Mouse (Mus musculus) layer of hippocampus, adult 2 months (tissue): ENCODE results near the gene 1700013G24Rik. TPM values are rescaled to one million over a fixed set of nuclear protein-coding genes. Genes with fewer than 3 reads are reported as not detected.

ENCODE experiments used
- DNase-seq, 2 experiments: peaks; one replicate each; pipeline ENCODE4 v3.0.0; 2022; ENCODE audit warnings: low spot score in 2 of 2
- H3K27ac ChIP-seq: fragments of 200-600 bp; 2 replicates; pipeline ENCODE4 v1.8.1; 2022
- H3K4me3 ChIP-seq: fragments of 200-600 bp; 2 replicates; pipeline ENCODE4 v1.8.1; 2022; ENCODE audit warnings: mild to moderate bottlenecking
- CTCF ChIP-seq: fragments of 200-600 bp; conservative IDR thresholded peaks from 2 replicates; pipeline ENCODE4 v1.8.1; 2022; ENCODE audit warnings: antibody characterized with exemption, mild to moderate bottlenecking, moderate library complexity
- total RNA-seq, 2 experiments: library from RNA; stranded (reverse); gene quantifications; 2 replicates each; pipeline ENCODE4 v1.2.3; 2021

1700013G24Rik gene
- total RNA-seq, 2 experiments from 2014 or later: not detected

GRCm38 (mm10) chr4:137497367-137497766 is 44.3 kb downstream of the 1700013G24Rik start:
- DNase-seq: no peak
- peak overlapping the region; percentile 69 for H3K27ac ChIP-seq
- TF ChIP-seq CTCF: no peak
- no peak overlapping the region for H3K4me3 ChIP-seq

DNA sequence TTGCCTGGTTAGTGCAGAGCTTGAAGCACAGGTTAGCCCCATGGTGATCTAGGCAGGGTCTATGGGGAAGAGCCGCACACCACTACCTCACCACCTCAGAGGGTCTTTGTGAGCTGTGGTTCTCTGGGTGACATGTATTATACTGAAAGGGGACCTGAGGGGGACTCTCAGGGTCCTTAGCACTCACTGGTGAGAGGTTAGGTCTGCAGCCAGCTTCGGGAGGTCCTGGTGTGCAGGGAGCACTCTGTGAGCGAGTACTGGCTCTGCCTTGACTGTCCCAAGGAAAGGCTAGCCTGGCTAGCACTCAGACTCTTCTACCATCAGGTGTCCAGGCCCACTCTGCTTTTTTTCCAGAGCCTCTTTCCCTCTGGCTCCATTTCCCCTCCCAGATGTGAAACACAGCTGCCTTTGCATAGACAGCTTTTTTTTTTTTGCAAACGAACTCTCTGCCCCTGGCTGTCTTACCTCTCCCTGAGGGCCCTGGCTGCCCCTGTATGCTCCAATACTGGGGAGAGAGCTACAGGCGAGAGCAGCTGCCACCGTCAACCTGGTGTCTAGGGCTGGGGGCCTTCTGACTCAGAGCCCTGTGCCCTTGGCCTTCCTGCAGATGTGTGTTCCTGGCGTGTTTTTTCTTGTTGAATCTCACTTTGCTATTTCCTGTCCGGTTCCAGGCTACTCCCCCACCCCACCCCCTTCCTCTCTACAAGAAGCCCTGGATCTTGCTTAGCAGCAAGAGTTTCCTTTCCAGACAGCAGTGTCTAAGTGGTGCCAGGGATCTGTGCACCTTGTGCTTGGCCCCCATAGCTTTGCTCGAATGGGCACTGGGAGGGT is 45.0 kb downstream of the 1700013G24Rik start:
- peak overlapping the region; percentile 69 for H3K27ac ChIP-seq
- no peak for TF ChIP-seq CTCF
- no peak overlapping the region for H3K4me3 ChIP-seq
- DNase-seq: no peak

- Histone ChIP-seq H3K4me3 (no peak overlapping the region), H3K27ac (peak overlapping the region; percentile 47; the same call in 1 of the 2 replicates)
- no peak for TF ChIP-seq CTCF
- DNase-seq: no peak
These were observed 45.9 kb downstream of the 1700013G24Rik start for GRCm38 (mm10) chr4:137498882-137499583.

- Histone ChIP-seq H3K27ac (no peak overlapping the region), H3K4me3 (no peak overlapping the region)
- no peak for DNase-seq
- no peak for TF ChIP-seq CTCF
These were observed 47.1 kb downstream of the 1700013G24Rik start for GRCm38 (mm10) chr4:137500149-137500548.

GRCm38 (mm10) chr4:137500953-137501352 is 47.9 kb downstream of the 1700013G24Rik start:
- H3K4me3 ChIP-seq: no peak overlapping the region
- H3K27ac ChIP-seq: no peak overlapping the region
- no peak for TF ChIP-seq CTCF
- no peak for DNase-seq

GRCm38 (mm10) chr4:137502183-137502582 is 49.1 kb downstream of the 1700013G24Rik start:
- Histone ChIP-seq H3K27ac (no peak overlapping the region), H3K4me3 (no peak overlapping the region)
- DNase-seq: no peak
- no peak for TF ChIP-seq CTCF

GRCm38 (mm10) chr4:137502801-137503200 is 49.7 kb downstream of the 1700013G24Rik start:
- no peak for TF ChIP-seq CTCF
- Histone ChIP-seq H3K4me3 (no peak overlapping the region), H3K27ac (peak overlapping the region; percentile 7; the same call in 1 of the 2 replicates)
- DNase-seq: no peak

- peak in 1 of 2 experiments; percentile 11 for DNase-seq
- Histone ChIP-seq H3K27ac (peak overlapping the region; percentile 7; the same call in 1 of the 2 replicates), H3K4me3 (no peak overlapping the region)
- TF ChIP-seq CTCF: no peak
These were observed 50.5 kb downstream of the 1700013G24Rik start for GRCm38 (mm10) chr4:137503509-137503971.

Other genes with a start within 250 kb of the 1700013G24Rik start
- gene Wnt4, start 175.8 kb upstream of the 1700013G24Rik start, total RNA-seq: 1 to 10 TPM; 5.2 to 6.6 TPM
- 100 to 1,000 TPM; 300 to 303 TPM for gene Cdc42, start 95.6 kb upstream of the 1700013G24Rik start, total RNA-seq
- not detected for gene Cela3a, start 43.5 kb upstream of the 1700013G24Rik start, total RNA-seq
- gene Cela3b, start 22.7 kb upstream of the 1700013G24Rik start, total RNA-seq: not detected
- gene Hspg2, start 15.5 kb downstream of the 1700013G24Rik start, total RNA-seq: 1 to 10 TPM; 4.0 to 5.2 TPM
- gene Ldlrad2, start 121.3 kb downstream of the 1700013G24Rik start, total RNA-seq: not detected
- 100 to 1,000 TPM; 142 to 160 TPM for gene Usp48, start 140.5 kb downstream of the 1700013G24Rik start, total RNA-seq
- gene Rap1gap, start 211.4 kb downstream of the 1700013G24Rik start, total RNA-seq: 100 to 1,000 TPM; 281 to 291 TPM